Mouse (Mus musculus) liver, adult 2 months (tissue): ENCODE data around the gene Kdm5b.

ENCODE experiments used
- CTCF ChIP-seq: fragments of 200-500 bp; IDR thresholded peaks from 2 replicates; pipeline ENCODE4 v1.5.1; 2011; ENCODE audit warnings: low read depth, low read length, control low read depth
- POLR2A ChIP-seq: fragments of 200-500 bp; IDR thresholded peaks from 2 replicates; pipeline ENCODE4 v1.6.1; 2011; ENCODE audit warnings: low read length, control low read depth; ENCODE audit not compliant: insufficient read depth; ENCODE audit errors: extremely low read depth

DNA sequence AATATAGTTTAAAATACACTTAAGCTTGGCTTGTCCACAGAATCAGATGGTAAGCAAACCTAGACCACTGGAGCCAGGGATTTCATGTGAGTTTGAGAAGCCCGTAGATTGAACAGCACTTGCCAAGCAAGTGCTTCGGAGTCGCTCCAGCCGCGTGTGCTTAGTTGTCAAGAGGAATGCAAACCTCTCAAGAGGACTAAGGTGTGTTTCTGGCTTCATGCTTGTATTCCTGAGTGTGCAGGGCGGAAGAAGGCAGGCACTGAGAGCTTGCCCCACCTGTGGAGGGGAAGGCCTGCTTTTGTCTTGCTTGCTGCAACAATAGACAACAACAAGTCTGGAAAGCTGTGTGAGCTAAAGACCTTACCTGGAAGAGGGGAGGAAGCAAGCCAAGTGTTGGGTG is 83.7 kb downstream of the Kdm5b start:
- no peak for TF ChIP-seq CTCF
- TF ChIP-seq POLR2A: no peak
